Mouse (Mus musculus): ENCODE measurements around the gene Pigp. TPM values are rescaled to one million over a fixed set of nuclear protein-coding genes. Genes with fewer than 3 reads are reported as not detected.
A peak's percentile ranks its signal among the peaks of the same experiment; 100 is the strongest.

The Pigp gene
- polyA plus RNA-seq, 1 experiment from 2014 or later = 121 TPM

DNA sequence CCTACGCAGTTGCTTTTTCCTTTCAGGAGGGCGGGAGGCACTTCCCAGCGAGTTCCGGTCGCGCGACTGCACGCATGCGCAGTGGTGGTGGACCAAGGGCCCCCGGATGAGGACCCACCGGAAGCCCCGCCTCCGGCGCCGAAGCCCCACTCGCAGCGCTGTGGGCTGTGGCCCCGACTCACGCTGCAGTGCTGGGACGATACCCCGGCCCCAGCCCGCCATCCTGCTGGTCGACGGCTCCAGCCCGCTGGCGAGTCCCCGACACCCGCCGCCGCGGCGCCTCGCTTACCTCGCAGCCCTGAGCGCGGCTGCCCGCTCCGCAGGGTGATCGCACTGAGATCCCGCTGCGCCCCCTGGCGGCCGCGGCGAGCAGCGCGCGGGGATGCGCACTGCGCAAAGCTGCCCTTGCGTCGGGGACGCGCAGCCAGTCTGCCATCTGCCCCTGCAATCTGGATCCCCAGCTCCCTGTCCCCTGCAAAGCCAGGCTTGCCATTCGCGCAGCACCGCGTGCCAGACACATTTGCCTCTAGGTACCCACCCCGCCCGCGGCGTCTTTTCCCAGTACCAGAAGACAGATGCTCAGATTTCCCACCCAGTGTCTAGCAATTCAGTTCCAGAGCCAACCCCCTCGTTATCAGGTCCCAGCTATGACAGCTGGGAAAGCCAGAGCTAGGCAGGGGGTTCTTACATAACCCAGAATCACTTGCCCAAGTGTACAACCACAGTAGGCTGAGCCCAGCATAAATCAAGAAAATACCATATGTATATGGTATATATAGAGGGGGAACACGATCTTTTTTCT lies 58.2 kb downstream of the Pigp start, which contains the start of gene Hlcs:
TSS of gene Hlcs (minus strand) at position 343 of the 802 bp plus-strand sequence.
- H3K27ac ChIP-seq (ENCODE audit: low read length) = peak within 1 kb of the TSS; percentile 100
- H3K36me3 ChIP-seq (ENCODE audit: control insufficient read depth, insufficient read depth, low read length) = no peaks in the 10 kb centered on the region
- H3K4me1 ChIP-seq (ENCODE audit: control insufficient read depth, insufficient read depth, low read length) = 0 out of 2 replicates have a peak, but pooled peaks cover 9% of the 10 kb centered on the region
- H3K9ac ChIP-seq (ENCODE audit: low read depth, low read length) = peak within 1 kb of the TSS; percentile 97
- H3K27me3 ChIP-seq (replicated peaks; ENCODE audit: control insufficient read depth, insufficient read depth, low read length) = no peaks in the 10 kb centered on the region
- no peaks in the 10 kb centered on the region for H3K9me3 ChIP-seq (ENCODE audit: control insufficient read depth, low read length)
- ATAC-seq = peak; percentile 92
- under 1% methylated on average over 64 of the region's 64 CpGs for WGBS
- peak within 1 kb of the TSS; percentile 91 for H3K4me2 ChIP-seq (ENCODE audit: low read depth, low read length)
- H3K4me3 ChIP-seq (ENCODE audit: low read length) = peak within 1 kb of the TSS; percentile 76

DNA sequence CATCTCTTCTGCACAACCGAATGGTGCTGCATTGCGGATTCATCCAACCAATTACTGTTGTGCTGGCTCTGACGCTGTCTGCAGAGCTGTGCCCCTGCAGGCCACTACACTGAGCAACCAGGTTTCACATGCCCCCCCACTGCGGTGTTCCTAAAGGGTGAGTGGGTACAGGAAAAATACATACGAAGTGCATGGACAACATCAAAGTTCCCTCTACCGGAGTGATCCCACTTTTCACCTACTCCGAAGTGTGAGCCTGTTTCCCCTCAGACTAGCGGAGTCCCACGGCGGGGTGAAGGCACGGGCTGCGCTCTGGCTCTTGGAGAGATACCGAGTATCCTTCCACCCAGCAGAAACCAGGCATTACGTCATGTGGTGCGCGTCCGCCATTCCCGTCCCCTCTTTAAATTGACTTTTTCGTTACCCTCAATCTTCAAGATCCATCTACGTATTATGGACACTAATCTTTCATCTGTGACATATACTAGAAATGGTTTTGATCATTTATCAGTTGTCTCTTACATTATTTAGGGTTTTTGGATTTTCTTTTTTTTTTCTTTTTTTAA lies 58.9 kb downstream of the Pigp start:
- Histone ChIP-seq H3K9ac (ENCODE audit: low read depth, low read length) (peak overlapping the region; percentile 97), H3K4me3 (ENCODE audit: low read length) (peak overlapping the region; percentile 76), H3K27me3 (replicated peaks; ENCODE audit: control insufficient read depth, insufficient read depth, low read length) (no peaks in the 10 kb centered on the region), H3K9me3 (ENCODE audit: control insufficient read depth, low read length) (no peaks in the 10 kb centered on the region), H3K27ac (ENCODE audit: low read length) (peak overlapping the region; percentile 99), H3K4me2 (ENCODE audit: low read depth, low read length) (peak overlapping the region; percentile 52), H3K36me3 (ENCODE audit: control insufficient read depth, insufficient read depth, low read length) (no peaks in the 10 kb centered on the region), H3K4me1 (ENCODE audit: control insufficient read depth, insufficient read depth, low read length) (0 out of 2 replicates have a peak, but pooled peaks cover 9% of the 10 kb centered on the region)
- peak; percentile 87 for ATAC-seq
- under 1% methylated on average over 20 of the region's 20 CpGs for WGBS

DNA sequence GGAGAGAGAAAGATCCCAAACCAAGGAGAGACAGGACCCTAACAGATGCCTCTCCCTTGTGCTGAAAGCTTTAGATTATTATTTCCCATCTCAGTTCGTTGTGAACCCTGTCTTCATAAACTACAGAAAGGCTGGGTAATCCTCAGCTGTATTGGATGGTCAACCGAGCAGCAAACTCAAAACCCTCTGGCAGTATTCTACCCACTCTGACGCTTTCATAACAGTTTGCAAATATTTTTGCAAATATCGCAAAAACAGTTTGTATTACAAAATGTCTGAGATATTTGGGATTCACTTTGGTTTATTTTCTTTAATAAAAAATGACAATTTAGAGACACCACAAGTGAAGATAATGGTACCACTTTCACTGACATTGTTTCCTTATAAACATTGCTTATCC lies 59.7 kb downstream of the Pigp start:
- no peak for ATAC-seq
- no peaks in the 10 kb centered on the region for H3K9me3 ChIP-seq (ENCODE audit: control insufficient read depth, low read length)
- H3K27ac ChIP-seq (ENCODE audit: low read length) = no peak overlapping the region
- no peaks in the 10 kb centered on the region for H3K36me3 ChIP-seq (ENCODE audit: control insufficient read depth, insufficient read depth, low read length)
- H3K27me3 ChIP-seq (replicated peaks; ENCODE audit: control insufficient read depth, insufficient read depth, low read length) = no peaks in the 10 kb centered on the region
- H3K4me3 ChIP-seq (ENCODE audit: low read length) = no peak overlapping the region
- H3K4me1 ChIP-seq (ENCODE audit: control insufficient read depth, insufficient read depth, low read length) = 0 out of 2 replicates have a peak, but pooled peaks cover 9% of the 10 kb centered on the region
- peak overlapping the region; percentile 46; the same call in 1 of the 2 replicates for H3K9ac ChIP-seq (ENCODE audit: low read depth, low read length)
- WGBS = 68% methylated on average over 4 of the region's 4 CpGs
- 0 out of 2 replicates have a peak overlapping the region, but pooled peaks have one; percentile 10 for H3K4me2 ChIP-seq (ENCODE audit: low read depth, low read length)

DNA sequence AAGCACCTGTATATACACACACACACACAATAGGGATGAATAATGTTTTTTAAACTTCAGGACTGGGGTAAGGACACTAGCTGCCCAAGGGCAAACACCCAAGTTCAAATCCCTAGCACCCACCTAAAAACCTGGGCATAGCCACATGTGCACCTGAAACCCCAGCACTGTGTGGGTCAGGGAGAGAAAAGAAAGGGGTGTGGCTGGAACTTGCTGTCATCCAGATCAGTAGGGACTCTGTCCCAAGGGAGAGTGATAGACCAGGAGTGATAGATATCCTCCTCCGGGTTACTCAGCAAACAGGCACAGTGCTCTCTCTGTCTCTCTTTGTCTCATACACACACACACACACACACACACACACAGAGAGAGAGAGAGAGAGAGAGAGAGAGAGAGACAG lies 60.2 kb downstream of the Pigp start:
- Histone ChIP-seq H3K4me1 (ENCODE audit: control insufficient read depth, insufficient read depth, low read length) (0 out of 2 replicates have a peak, but pooled peaks cover 9% of the 10 kb centered on the region), H3K9ac (ENCODE audit: low read depth, low read length) (no peak overlapping the region), H3K4me2 (ENCODE audit: low read depth, low read length) (no peak overlapping the region), H3K4me3 (ENCODE audit: low read length) (no peak overlapping the region), H3K27ac (ENCODE audit: low read length) (no peak overlapping the region), H3K27me3 (replicated peaks; ENCODE audit: control insufficient read depth, insufficient read depth, low read length) (no peaks in the 10 kb centered on the region), H3K9me3 (ENCODE audit: control insufficient read depth, low read length) (no peaks in the 10 kb centered on the region), H3K36me3 (ENCODE audit: control insufficient read depth, insufficient read depth, low read length) (no peaks in the 10 kb centered on the region)
- 58% methylated on average over 1 of the region's 1 CpGs for WGBS
- no peak for ATAC-seq

- Histone ChIP-seq H3K9ac (ENCODE audit: low read depth, low read length) (no peak overlapping the region), H3K27me3 (replicated peaks; ENCODE audit: control insufficient read depth, insufficient read depth, low read length) (no peaks in the 10 kb centered on the region), H3K4me3 (ENCODE audit: low read length) (no peak overlapping the region), H3K9me3 (ENCODE audit: control insufficient read depth, low read length) (no peaks in the 10 kb centered on the region), H3K27ac (ENCODE audit: low read length) (no peak overlapping the region), H3K4me1 (ENCODE audit: control insufficient read depth, insufficient read depth, low read length) (0 out of 2 replicates have a peak, but pooled peaks cover 9% of the 10 kb centered on the region), H3K36me3 (ENCODE audit: control insufficient read depth, insufficient read depth, low read length) (no peaks in the 10 kb centered on the region), H3K4me2 (ENCODE audit: low read depth, low read length) (no peak overlapping the region)
- no peak for ATAC-seq
- 90% methylated on average over 4 of the region's 4 CpGs for WGBS
Observed at GRCm38 (mm10) chr16:94309025-94309424, 62.6 kb downstream of the Pigp start.

Other genes with a start within 250 kb of the Pigp start
- 7.2 and 7.4 TPM in 2 replicates for gene Hlcs, start 58.3 kb downstream of the Pigp start, polyA plus RNA-seq (2015; fragmentation: Nextera tagmentation; extraction: Ambion mirVana)
- gene Ripply3, start 43.4 kb downstream of the Pigp start, polyA plus RNA-seq (2015; fragmentation: Nextera tagmentation; extraction: Ambion mirVana) = 4.5 and 4.6 TPM in 2 replicates
- 120 and 128 TPM in 2 replicates for gene Ttc3, start 1.2 kb downstream of the Pigp start, polyA plus RNA-seq (2015; fragmentation: Nextera tagmentation; extraction: Ambion mirVana)
- 67.7 and 71.8 TPM in 2 replicates for gene Vps26c, start 155.0 kb upstream of the Pigp start, polyA plus RNA-seq (2015; fragmentation: Nextera tagmentation; extraction: Ambion mirVana)
- 7.1 and 7.3 TPM in 2 replicates for gene Dyrk1a, start 198.2 kb upstream of the Pigp start, polyA plus RNA-seq (2015; fragmentation: Nextera tagmentation; extraction: Ambion mirVana)

Data from intestine, embryonic 16.5 days (tissue).